Mouse (Mus musculus): ENCODE results near the gene Proser2. TPM values are rescaled to one million over a fixed set of nuclear protein-coding genes. Genes with fewer than 3 reads are reported as not detected.

Gene Proser2
- polyA plus RNA-seq, 1 experiment from 2014 or later: 2.3 TPM

- no peak overlapping the region for H3K27ac ChIP-seq (ENCODE audit: low read depth, low read length)
- H3K4me1 ChIP-seq (replicated peaks; ENCODE audit: control insufficient read depth, insufficient read depth, low read length): no peaks in the 10 kb centered on the region
- no peak overlapping the region for H3K9ac ChIP-seq (ENCODE audit: low read depth, low read length)
- 61% methylated on average over 6 of the region's 6 CpGs for WGBS
- no peak for ATAC-seq (ENCODE audit: low FRiP score)
- H3K36me3 ChIP-seq (ENCODE audit: control insufficient read depth, insufficient read depth, low read length): no peaks in the 10 kb centered on the region
- no peak overlapping the region for H3K4me3 ChIP-seq (ENCODE audit: low read depth, low read length)
- H3K9me3 ChIP-seq (ENCODE audit: control insufficient read depth, low read length): no peaks in the 10 kb centered on the region
- no peak for DNase-seq (ENCODE audit: low spot score)
- H3K4me2 ChIP-seq (replicated peaks; ENCODE audit: low read depth, low read length): no peak overlapping the region
- no peaks in the 10 kb centered on the region for H3K27me3 ChIP-seq (ENCODE audit: control insufficient read depth, insufficient read depth, low read length)
Measured at GRCm38 (mm10) chr2:6162366-6163040, 32.5 kb upstream of the Proser2 start.

DNA sequence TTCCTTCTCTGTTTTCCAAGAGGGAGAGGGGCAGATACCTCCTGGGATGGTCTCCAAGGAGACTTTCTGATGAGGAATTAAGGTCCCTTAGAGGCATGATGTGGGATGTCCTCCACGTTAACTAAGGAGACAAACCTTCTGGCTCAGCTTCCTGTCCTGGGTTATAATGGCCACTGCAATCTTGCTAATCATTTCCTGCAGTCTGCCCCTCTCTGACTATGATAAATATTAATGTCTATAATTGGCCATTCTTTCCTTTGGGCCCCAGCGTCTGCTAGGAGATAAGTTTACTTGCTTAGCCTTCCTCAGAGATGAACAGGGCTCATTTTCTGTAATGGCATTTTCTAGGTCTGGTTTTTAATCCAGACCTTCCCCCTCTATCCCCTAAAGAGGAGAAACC is 29.7 kb upstream of the Proser2 start:
- WGBS: 59% methylated on average over 2 of the region's 2 CpGs
- ATAC-seq (ENCODE audit: low FRiP score) (no peak), DNase-seq (ENCODE audit: low spot score) (no peak)
- no peaks in the 10 kb centered on the region for H3K9me3 ChIP-seq (ENCODE audit: control insufficient read depth, low read length)
- no peaks in the 10 kb centered on the region for H3K4me1 ChIP-seq (replicated peaks; ENCODE audit: control insufficient read depth, insufficient read depth, low read length)
- no peaks in the 10 kb centered on the region for H3K36me3 ChIP-seq (ENCODE audit: control insufficient read depth, insufficient read depth, low read length)
- no peak overlapping the region for H3K27ac ChIP-seq (ENCODE audit: low read depth, low read length)
- H3K27me3 ChIP-seq (ENCODE audit: control insufficient read depth, insufficient read depth, low read length): no peaks in the 10 kb centered on the region
- no peak overlapping the region for H3K9ac ChIP-seq (ENCODE audit: low read depth, low read length)
- no peak overlapping the region for H3K4me2 ChIP-seq (replicated peaks; ENCODE audit: low read depth, low read length)
- no peak overlapping the region for H3K4me3 ChIP-seq (ENCODE audit: low read depth, low read length)

DNA sequence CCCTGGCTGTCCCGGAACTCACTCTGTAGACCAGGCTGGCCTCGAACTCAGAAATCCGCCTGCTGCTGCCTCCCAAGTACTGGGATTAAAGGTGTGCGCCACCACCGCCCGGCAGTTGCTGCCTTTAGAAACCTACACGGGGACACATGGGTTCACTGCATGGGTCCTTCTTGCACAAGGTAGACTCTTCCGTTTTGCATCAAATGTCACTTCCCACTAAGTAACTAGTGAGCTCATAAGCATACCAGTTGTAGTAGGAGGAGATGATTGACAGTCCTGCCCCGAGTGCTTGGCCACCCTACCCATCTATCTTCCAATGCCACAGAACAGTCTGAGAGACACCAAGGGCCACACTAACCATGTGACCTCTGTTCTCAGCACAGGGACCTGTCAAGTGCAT is 29.2 kb upstream of the Proser2 start:
- DNase-seq (ENCODE audit: low spot score) (no peak), ATAC-seq (ENCODE audit: low FRiP score) (no peak)
- Histone ChIP-seq H3K9me3 (ENCODE audit: control insufficient read depth, low read length) (no peaks in the 10 kb centered on the region), H3K36me3 (ENCODE audit: control insufficient read depth, insufficient read depth, low read length) (no peaks in the 10 kb centered on the region), H3K4me3 (ENCODE audit: low read depth, low read length) (no peak overlapping the region), H3K9ac (ENCODE audit: low read depth, low read length) (no peak overlapping the region), H3K4me2 (replicated peaks; ENCODE audit: low read depth, low read length) (no peak overlapping the region), H3K4me1 (replicated peaks; ENCODE audit: control insufficient read depth, insufficient read depth, low read length) (no peaks in the 10 kb centered on the region), H3K27ac (ENCODE audit: low read depth, low read length) (no peak overlapping the region), H3K27me3 (ENCODE audit: control insufficient read depth, insufficient read depth, low read length) (no peaks in the 10 kb centered on the region)
- WGBS: 86% methylated on average over 9 of the region's 9 CpGs

GRCm38 (mm10) chr2:6157635-6158034 is 27.6 kb upstream of the Proser2 start:
- WGBS: 93% methylated on average over 7 of the region's 7 CpGs
- DNase-seq (ENCODE audit: low spot score): no peak
- Histone ChIP-seq H3K27ac (ENCODE audit: low read depth, low read length) (no peak overlapping the region), H3K9ac (ENCODE audit: low read depth, low read length) (no peak overlapping the region), H3K4me3 (ENCODE audit: low read depth, low read length) (no peak overlapping the region), H3K4me1 (replicated peaks; ENCODE audit: control insufficient read depth, insufficient read depth, low read length) (no peaks in the 10 kb centered on the region), H3K36me3 (ENCODE audit: control insufficient read depth, insufficient read depth, low read length) (no peaks in the 10 kb centered on the region), H3K27me3 (ENCODE audit: control insufficient read depth, insufficient read depth, low read length) (no peaks in the 10 kb centered on the region), H3K4me2 (replicated peaks; ENCODE audit: low read depth, low read length) (no peak overlapping the region), H3K9me3 (ENCODE audit: control insufficient read depth, low read length) (no peaks in the 10 kb centered on the region)
- no peak for ATAC-seq (ENCODE audit: low FRiP score)

DNA sequence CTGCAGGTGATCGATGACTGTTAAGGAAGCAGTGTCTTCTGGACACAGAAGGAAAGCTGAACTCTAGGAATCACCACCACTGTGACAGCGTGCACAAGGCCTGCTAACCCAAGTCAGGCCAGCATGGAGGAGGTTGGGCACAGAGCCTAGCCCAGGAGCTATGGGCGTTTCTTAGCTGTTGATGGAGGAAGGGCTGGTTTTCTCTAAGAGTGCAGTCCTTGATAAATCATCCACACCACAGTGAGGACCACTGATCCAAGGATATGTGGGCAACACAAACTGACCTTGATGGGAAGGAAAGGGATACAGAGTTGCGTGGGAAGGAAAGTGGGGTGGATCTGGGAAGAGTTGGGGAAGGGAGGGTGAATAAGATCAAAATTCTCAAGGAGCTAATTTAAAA is 27.2 kb upstream of the Proser2 start:
- Histone ChIP-seq H3K4me2 (replicated peaks; ENCODE audit: low read depth, low read length) (no peak overlapping the region), H3K4me3 (ENCODE audit: low read depth, low read length) (no peak overlapping the region), H3K4me1 (replicated peaks; ENCODE audit: control insufficient read depth, insufficient read depth, low read length) (no peaks in the 10 kb centered on the region), H3K27ac (ENCODE audit: low read depth, low read length) (no peak overlapping the region), H3K27me3 (ENCODE audit: control insufficient read depth, insufficient read depth, low read length) (no peaks in the 10 kb centered on the region), H3K9ac (ENCODE audit: low read depth, low read length) (no peak overlapping the region), H3K9me3 (ENCODE audit: control insufficient read depth, low read length) (no peaks in the 10 kb centered on the region), H3K36me3 (ENCODE audit: control insufficient read depth, insufficient read depth, low read length) (no peaks in the 10 kb centered on the region)
- WGBS: 88% methylated on average over 4 of the region's 4 CpGs
- ATAC-seq (ENCODE audit: low FRiP score): no peak
- DNase-seq (ENCODE audit: low spot score): no peak

DNA sequence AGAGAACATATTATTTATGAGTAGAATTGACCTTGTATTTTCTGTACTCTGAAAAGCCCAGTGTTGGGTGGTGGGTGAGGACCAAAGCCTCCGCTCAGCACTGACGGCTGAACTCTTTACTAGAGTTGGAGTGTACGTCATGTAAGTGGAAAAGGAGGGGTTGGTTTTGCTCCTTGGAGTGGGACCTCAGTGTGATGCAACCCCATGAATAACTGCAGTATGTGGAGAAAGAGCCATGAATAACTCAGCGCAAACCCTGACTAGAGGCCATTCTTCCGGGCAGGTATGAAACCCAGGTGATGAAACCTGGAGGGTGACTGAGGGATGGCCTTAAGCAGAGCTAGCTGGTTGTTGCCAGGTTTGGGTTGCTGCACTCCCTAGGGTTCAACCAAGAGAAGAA is 19.8 kb upstream of the Proser2 start:
- ATAC-seq (ENCODE audit: low FRiP score): no peak
- H3K9ac ChIP-seq (ENCODE audit: low read depth, low read length): no peak overlapping the region
- H3K27ac ChIP-seq (ENCODE audit: low read depth, low read length): no peak overlapping the region
- 97% methylated on average over 5 of the region's 5 CpGs for WGBS
- no peak for DNase-seq (ENCODE audit: low spot score)
- H3K9me3 ChIP-seq (ENCODE audit: control insufficient read depth, low read length): no peaks in the 10 kb centered on the region
- H3K27me3 ChIP-seq (ENCODE audit: control insufficient read depth, insufficient read depth, low read length): no peaks in the 10 kb centered on the region
- no peaks in the 10 kb centered on the region for H3K36me3 ChIP-seq (ENCODE audit: control insufficient read depth, insufficient read depth, low read length)
- no peak overlapping the region for H3K4me3 ChIP-seq (ENCODE audit: low read depth, low read length)
- H3K4me1 ChIP-seq (replicated peaks; ENCODE audit: control insufficient read depth, insufficient read depth, low read length): no peaks in the 10 kb centered on the region
- no peak overlapping the region for H3K4me2 ChIP-seq (replicated peaks; ENCODE audit: low read depth, low read length)

DNA sequence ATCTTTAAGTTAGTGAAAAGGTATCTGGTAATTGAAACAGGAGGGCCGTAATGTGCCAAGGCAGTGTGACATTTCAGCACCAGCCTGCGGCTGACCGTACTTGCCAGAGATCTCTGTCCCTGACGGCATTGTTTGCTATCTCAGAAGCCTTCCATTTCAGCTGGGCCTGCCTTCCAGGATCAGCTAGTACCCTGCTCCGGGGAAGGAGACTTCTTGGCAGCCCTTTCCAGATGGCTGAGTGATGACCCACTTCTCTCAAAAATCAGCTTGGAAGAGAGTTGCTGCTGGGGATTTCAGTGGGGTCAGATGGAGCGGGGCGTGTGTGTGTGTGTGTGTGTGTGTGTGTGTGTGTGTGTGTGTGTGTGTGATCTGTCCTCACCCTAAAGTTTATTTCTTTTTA is 16.9 kb upstream of the Proser2 start:
- Histone ChIP-seq H3K9me3 (ENCODE audit: control insufficient read depth, low read length) (no peaks in the 10 kb centered on the region), H3K36me3 (ENCODE audit: control insufficient read depth, insufficient read depth, low read length) (no peaks in the 10 kb centered on the region), H3K4me1 (replicated peaks; ENCODE audit: control insufficient read depth, insufficient read depth, low read length) (no peaks in the 10 kb centered on the region), H3K4me3 (ENCODE audit: low read depth, low read length) (no peak overlapping the region), H3K9ac (ENCODE audit: low read depth, low read length) (no peak overlapping the region), H3K27ac (ENCODE audit: low read depth, low read length) (no peak overlapping the region), H3K27me3 (ENCODE audit: control insufficient read depth, insufficient read depth, low read length) (no peaks in the 10 kb centered on the region), H3K4me2 (replicated peaks; ENCODE audit: low read depth, low read length) (no peak overlapping the region)
- ATAC-seq (ENCODE audit: low FRiP score) (no peak), DNase-seq (ENCODE audit: low spot score) (no peak)
- 83% methylated on average over 7 of the region's 7 CpGs for WGBS

DNA sequence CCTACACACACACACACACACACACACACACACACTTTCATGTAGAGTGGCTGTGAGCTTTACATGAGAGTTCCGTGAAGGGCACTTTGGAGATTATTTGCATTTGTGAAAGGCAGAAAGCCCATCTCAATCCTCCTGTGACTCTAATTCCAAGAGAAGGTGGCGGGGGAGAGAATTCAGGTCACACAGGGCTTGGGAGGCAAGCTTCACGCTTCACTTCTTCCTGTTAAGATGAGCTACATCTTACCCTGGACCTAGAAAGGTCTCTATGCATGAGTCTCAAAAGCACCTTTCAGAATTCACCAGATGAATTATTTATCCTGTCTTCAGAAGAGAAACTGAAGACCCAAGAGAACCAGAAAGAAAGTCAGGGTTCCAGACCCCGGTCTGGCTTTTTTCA is 16.2 kb upstream of the Proser2 start:
- H3K4me1 ChIP-seq (replicated peaks; ENCODE audit: control insufficient read depth, insufficient read depth, low read length): no peaks in the 10 kb centered on the region
- no peak overlapping the region for H3K9ac ChIP-seq (ENCODE audit: low read depth, low read length)
- H3K4me3 ChIP-seq (ENCODE audit: low read depth, low read length): no peak overlapping the region
- DNase-seq (ENCODE audit: low spot score) (no peak), ATAC-seq (ENCODE audit: low FRiP score) (no peak)
- H3K27me3 ChIP-seq (ENCODE audit: control insufficient read depth, insufficient read depth, low read length): no peaks in the 10 kb centered on the region
- no peaks in the 10 kb centered on the region for H3K36me3 ChIP-seq (ENCODE audit: control insufficient read depth, insufficient read depth, low read length)
- H3K4me2 ChIP-seq (replicated peaks; ENCODE audit: low read depth, low read length): no peak overlapping the region
- no peaks in the 10 kb centered on the region for H3K9me3 ChIP-seq (ENCODE audit: control insufficient read depth, low read length)
- WGBS: 85% methylated on average over 4 of the region's 4 CpGs
- no peak overlapping the region for H3K27ac ChIP-seq (ENCODE audit: low read depth, low read length)

DNA sequence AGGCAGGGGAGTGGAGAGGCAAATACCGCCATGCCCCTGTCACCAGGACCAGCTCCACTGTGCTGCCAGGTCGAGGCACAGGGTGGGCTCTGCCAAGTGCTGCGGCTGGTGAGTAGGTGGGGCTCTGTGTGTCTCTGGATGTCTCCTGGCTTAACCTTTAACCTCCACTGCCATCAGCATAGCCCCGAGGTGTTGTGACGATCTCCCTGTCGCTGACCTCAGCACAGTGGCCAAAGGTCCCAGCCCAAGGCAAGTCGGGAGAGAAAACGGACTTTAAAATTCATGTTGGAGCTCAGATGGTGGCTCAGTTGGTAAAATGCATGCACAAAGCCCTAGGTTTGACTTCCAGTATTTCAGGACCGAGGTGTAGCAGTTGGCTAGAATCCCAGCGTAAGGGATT is 15.6 kb upstream of the Proser2 start:
- 80% methylated on average over 10 of the region's 10 CpGs for WGBS
- no peaks in the 10 kb centered on the region for H3K9me3 ChIP-seq (ENCODE audit: control insufficient read depth, low read length)
- no peak overlapping the region for H3K4me3 ChIP-seq (ENCODE audit: low read depth, low read length)
- DNase-seq (ENCODE audit: low spot score) (no peak), ATAC-seq (ENCODE audit: low FRiP score) (no peak)
- H3K27ac ChIP-seq (ENCODE audit: low read depth, low read length): no peak overlapping the region
- no peaks in the 10 kb centered on the region for H3K36me3 ChIP-seq (ENCODE audit: control insufficient read depth, insufficient read depth, low read length)
- H3K9ac ChIP-seq (ENCODE audit: low read depth, low read length): no peak overlapping the region
- H3K4me1 ChIP-seq (replicated peaks; ENCODE audit: control insufficient read depth, insufficient read depth, low read length): no peaks in the 10 kb centered on the region
- no peak overlapping the region for H3K4me2 ChIP-seq (replicated peaks; ENCODE audit: low read depth, low read length)
- no peaks in the 10 kb centered on the region for H3K27me3 ChIP-seq (ENCODE audit: control insufficient read depth, insufficient read depth, low read length)

All from hindbrain, embryonic 11.5 days (tissue).